In the genomic region with DNA sequence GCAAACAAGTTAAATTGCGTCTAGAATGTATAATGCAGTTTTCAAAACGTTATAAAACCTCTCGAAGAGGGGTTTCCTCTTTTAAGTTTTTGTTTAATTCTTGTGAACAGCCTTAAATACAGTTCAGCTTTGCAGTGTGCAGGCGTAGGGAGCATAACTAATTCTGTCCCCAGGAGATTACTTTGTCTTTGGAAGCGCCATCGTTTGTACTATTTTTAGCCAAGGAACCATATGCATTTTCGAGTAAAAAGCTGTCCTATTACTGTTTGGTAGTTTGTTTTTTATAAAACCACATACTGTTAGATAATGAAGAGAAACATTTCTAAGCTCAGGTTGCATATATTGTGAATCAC, we compare ENCODE assay signal across 8 mouse cellular contexts.
DNase-seq lines count a peak whose midpoint lies in the region; ATAC-seq lines count a peak whose summit lies in the region.

No protein-coding gene starts in this region.

- H3K4me1 ChIP-seq in heart, embryonic 13.5 days: peaks cover 13% of the 10 kb centered on the region
- H3K4me1 ChIP-seq in hindbrain, embryonic 12.5 days: peaks cover 12% of the 10 kb centered on the region

- peak overlapping the region; percentile 67 for H3K4me2 ChIP-seq in heart, embryonic 13.5 days
- peak overlapping the region; percentile 48 for H3K4me2 ChIP-seq in hindbrain, embryonic 12.5 days (replicated peaks)

- H3K4me3 ChIP-seq in heart, embryonic 13.5 days: peak overlapping the region; percentile 37
- H3K4me3 ChIP-seq in hindbrain, embryonic 12.5 days: no peak overlapping the region
- H3K4me3 ChIP-seq in macrophage (ENCODE audit: inconsistent target): peak overlapping the region; percentile 8; the same call in 1 of the 2 replicates

- no peaks in the 10 kb centered on the region for H3K36me3 ChIP-seq in heart, embryonic 13.5 days
- no peaks in the 10 kb centered on the region for H3K36me3 ChIP-seq in hindbrain, embryonic 12.5 days
- no peaks in the 10 kb centered on the region for H3K36me3 ChIP-seq in macrophage (ENCODE audit: inconsistent target)

- no peaks in the 10 kb centered on the region for H3K27me3 ChIP-seq in heart, embryonic 13.5 days (replicated peaks)
- 0 out of 2 replicates have a peak, but pooled peaks cover 3% of the 10 kb centered on the region for H3K27me3 ChIP-seq in hindbrain, embryonic 12.5 days

- ATAC-seq in heart, embryonic 13.5 days (ENCODE audit: extremely low read depth, insufficient number of reproducible peaks, low FRiP score, low TSS enrichment): no peak
- ATAC-seq in hindbrain, embryonic 12.5 days (ENCODE audit: low FRiP score): no peak
- ATAC-seq in CD4-positive, CD25-positive, alpha-beta regulatory T cell, adult 4 months: no peak

- WGBS in heart, embryonic 13.5 days: 30% methylated on average over 7 of the region's 7 CpGs
- 24% methylated on average over 7 of the region's 7 CpGs for WGBS in hindbrain, embryonic 12.5 days
- WGBS in macrophage (ENCODE audit: missing documents): 32% methylated on average over 7 of the region's 7 CpGs

- intact Hi-C loops in heart, postnatal 36 days (cut with DNase I): no loop called here

- no peak for DNase-seq in heart, postnatal 36 days
- peak; percentile 68 for DNase-seq in brain, adult 2 months (ENCODE audit: low read depth, low spot score)
- DNase-seq in layer of hippocampus, postnatal 36 days: no peak
- DNase-seq in cerebellum, adult 9-10 months: no peak

- no peaks in the 10 kb centered on the region for H3K9me3 ChIP-seq in heart, embryonic 13.5 days
- no peaks in the 10 kb centered on the region for H3K9me3 ChIP-seq in hindbrain, embryonic 12.5 days (replicated peaks)

- H3K9ac ChIP-seq in heart, embryonic 13.5 days: peak overlapping the region; percentile 63; the same call in 1 of the 2 replicates
- H3K9ac ChIP-seq in hindbrain, embryonic 12.5 days: no peak overlapping the region

- H3K27ac ChIP-seq in heart, embryonic 13.5 days (replicated peaks): peak overlapping the region; percentile 52; the same call in 1 of the 2 replicates
- H3K27ac ChIP-seq in hindbrain, embryonic 12.5 days: no peak overlapping the region
- H3K27ac ChIP-seq in macrophage: peak overlapping the region; percentile 33; the same call in 1 of the 2 replicates

- no peaks in the 10 kb centered on the region for H3K79me2 ChIP-seq in macrophage (ENCODE audit: inconsistent target)
